Mouse (Mus musculus): Measurements from ENCODE around the gene Foxe1. TPM values are rescaled to one million over a fixed set of nuclear protein-coding genes. Genes with fewer than 3 reads are reported as not detected.

Gene Foxe1
- polyA plus RNA-seq, 1 experiment: not detected

DNA sequence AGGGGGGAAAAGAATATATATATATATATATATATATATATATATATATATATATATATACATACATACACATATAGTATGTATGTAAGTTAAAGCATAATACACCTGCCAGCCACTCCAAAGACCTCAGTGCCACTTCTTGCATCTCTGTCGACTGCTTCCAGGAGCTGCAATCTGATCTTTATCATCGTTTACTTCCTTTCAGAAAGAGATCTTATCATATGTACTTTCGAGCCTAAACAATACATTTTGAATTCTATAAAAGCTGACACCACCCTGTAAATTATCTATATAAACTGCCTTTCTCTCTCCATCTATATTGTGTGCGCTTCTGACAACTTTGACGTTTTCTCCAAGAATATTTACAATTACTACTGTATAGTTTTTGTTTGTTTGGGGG lies 45.1 kb downstream of the Foxe1 start:
- TF ChIP-seq CTCF (IDR thresholded peaks at IDR 0.05; ENCODE audit: insufficient read depth, low read depth, low read length): no peak
- TF ChIP-seq POLR2A (IDR thresholded peaks at IDR 0.05; ENCODE audit: insufficient read depth, low read depth, low read length): no peak

GRCm38 (mm10) chr4:46389013-46389611 lies 45.7 kb downstream of the Foxe1 start, which contains the start of gene Trmo:
Trmo (minus strand) TSS chr4:46389437.
- under 1% methylated on average over 56 of the region's 56 CpGs for WGBS
- TF ChIP-seq CTCF (IDR thresholded peaks at IDR 0.05; ENCODE audit: insufficient read depth, low read depth, low read length): no peak
- TF ChIP-seq POLR2A (IDR thresholded peaks at IDR 0.05; ENCODE audit: insufficient read depth, low read depth, low read length): peak; percentile 98
- Histone ChIP-seq H3K27ac (ENCODE audit: insufficient read depth, low read depth, low read length) (peak within 1 kb of the TSS; percentile 96), H3K4me1 (ENCODE audit: control insufficient read depth, insufficient read depth, low read length) (no peaks in the 10 kb centered on the region), H3K4me3 (ENCODE audit: insufficient read depth, low read depth, low read length) (peak within 1 kb of the TSS; percentile 72)

More for the DNA sequence above, 45.1 kb downstream of the Foxe1 start:
- H3K27ac ChIP-seq (ENCODE audit: insufficient read depth, low read depth, low read length): no peak overlapping the region
- no peaks in the 10 kb centered on the region for H3K4me1 ChIP-seq (ENCODE audit: control insufficient read depth, insufficient read depth, low read length)
- WGBS: 27% methylated on average over 5 of the region's 5 CpGs
- H3K4me3 ChIP-seq (ENCODE audit: insufficient read depth, low read depth, low read length): peak overlapping the region; percentile 72

DNA sequence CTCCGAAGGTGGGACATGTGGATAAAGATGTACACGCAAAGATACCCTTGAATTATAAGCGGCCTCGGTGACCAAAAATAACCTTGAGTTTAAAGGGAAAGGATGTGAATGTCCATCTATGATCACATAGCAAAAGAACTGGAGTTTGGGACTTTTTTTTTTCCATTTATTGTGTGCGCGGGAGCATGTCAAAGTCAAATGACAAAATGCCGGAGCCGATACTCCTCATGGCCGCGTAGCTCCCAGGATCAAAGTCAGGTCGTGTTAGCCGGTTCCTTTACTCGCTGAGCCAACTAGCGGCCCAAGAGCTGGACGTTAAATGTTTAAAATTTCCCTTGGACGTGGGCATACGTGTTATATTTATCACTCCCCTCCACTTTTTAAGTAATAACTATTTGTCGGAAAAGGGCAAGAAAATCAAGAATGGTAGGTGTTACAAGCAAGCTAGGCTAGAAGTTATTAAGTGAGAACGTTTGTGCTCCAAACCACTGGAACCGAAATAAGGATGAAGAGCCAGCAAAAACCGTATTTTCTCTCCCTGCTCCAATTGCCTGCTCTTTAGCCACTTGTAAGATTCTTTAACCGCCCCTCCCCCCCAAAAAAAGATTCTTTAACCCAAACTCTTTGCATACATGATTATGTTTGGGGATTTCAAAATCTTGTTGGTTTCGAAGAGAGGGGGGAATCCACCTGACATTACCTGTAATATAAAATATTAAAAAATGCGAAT lies 46.4 kb downstream of the Foxe1 start:
- 2% methylated on average over 24 of the region's 24 CpGs for WGBS
- TF ChIP-seq POLR2A (IDR thresholded peaks at IDR 0.05; ENCODE audit: insufficient read depth, low read depth, low read length) (no peak), CTCF (IDR thresholded peaks at IDR 0.05; ENCODE audit: insufficient read depth, low read depth, low read length) (no peak)
- no peaks in the 10 kb centered on the region for H3K4me1 ChIP-seq (ENCODE audit: control insufficient read depth, insufficient read depth, low read length)
- H3K27ac ChIP-seq (ENCODE audit: insufficient read depth, low read depth, low read length): peak overlapping the region; percentile 95
- H3K4me3 ChIP-seq (ENCODE audit: insufficient read depth, low read depth, low read length): peak overlapping the region; percentile 72

- 22% methylated on average over 9 of the region's 9 CpGs for WGBS
- H3K4me1 ChIP-seq (ENCODE audit: control insufficient read depth, insufficient read depth, low read length): no peaks in the 10 kb centered on the region
- TF ChIP-seq POLR2A (IDR thresholded peaks at IDR 0.05; ENCODE audit: insufficient read depth, low read depth, low read length) (no peak), CTCF (IDR thresholded peaks at IDR 0.05; ENCODE audit: insufficient read depth, low read depth, low read length) (no peak)
Observed at GRCm38 (mm10) chr4:46390390-46390970, 47.1 kb downstream of the Foxe1 start.

GRCm38 (mm10) chr4:46394388-46394787 lies 51.0 kb downstream of the Foxe1 start:
- Histone ChIP-seq H3K4me3 (ENCODE audit: insufficient read depth, low read depth, low read length) (no peak overlapping the region), H3K27ac (ENCODE audit: insufficient read depth, low read depth, low read length) (no peak overlapping the region), H3K4me1 (ENCODE audit: control insufficient read depth, insufficient read depth, low read length) (no peaks in the 10 kb centered on the region)
- WGBS: 82% methylated on average over 2 of the region's 2 CpGs
- TF ChIP-seq CTCF (IDR thresholded peaks at IDR 0.05; ENCODE audit: insufficient read depth, low read depth, low read length): no peak
- no peak for TF ChIP-seq POLR2A (IDR thresholded peaks at IDR 0.05; ENCODE audit: insufficient read depth, low read depth, low read length)

More at GRCm38 (mm10) chr4:46390390-46390970, 47.1 kb downstream of the Foxe1 start:
- H3K4me3 ChIP-seq (ENCODE audit: insufficient read depth, low read depth, low read length): no peak overlapping the region
- no peak overlapping the region for H3K27ac ChIP-seq (ENCODE audit: insufficient read depth, low read depth, low read length)

DNA sequence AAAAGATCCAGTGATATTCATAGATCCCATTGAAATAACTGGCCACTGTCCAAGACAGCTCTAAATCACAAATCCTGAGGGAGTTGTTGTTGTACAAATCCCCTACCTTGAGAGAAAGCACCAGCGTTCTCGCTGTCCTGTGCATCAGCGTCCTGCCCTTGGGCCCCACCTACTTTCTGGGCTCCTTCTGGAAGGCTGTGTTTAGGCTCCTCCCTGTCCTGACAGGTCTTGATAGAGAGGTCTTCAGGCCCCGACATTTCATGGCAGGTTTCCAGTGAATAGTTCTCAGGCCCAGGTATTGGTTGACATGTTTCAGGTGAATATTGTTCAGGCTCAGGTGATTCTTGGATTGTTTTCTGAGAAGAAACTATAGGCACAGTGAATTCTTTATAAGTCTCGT lies 52.3 kb downstream of the Foxe1 start:
- Histone ChIP-seq H3K4me1 (ENCODE audit: control insufficient read depth, insufficient read depth, low read length) (no peaks in the 10 kb centered on the region), H3K27ac (ENCODE audit: insufficient read depth, low read depth, low read length) (no peak overlapping the region), H3K4me3 (ENCODE audit: insufficient read depth, low read depth, low read length) (no peak overlapping the region)
- TF ChIP-seq CTCF (IDR thresholded peaks at IDR 0.05; ENCODE audit: insufficient read depth, low read depth, low read length) (no peak), POLR2A (IDR thresholded peaks at IDR 0.05; ENCODE audit: insufficient read depth, low read depth, low read length) (no peak)
- 48% methylated on average over 5 of the region's 5 CpGs for WGBS

Other genes with a start within 250 kb of the Foxe1 start
- not detected in 2 replicates for gene Ncbp1, start 205.0 kb upstream of the Foxe1 start, polyA plus RNA-seq (2012; ENCODE audit: insufficient read depth, insufficient read length, low replicate concordance, missing spikeins)
- not detected in 2 replicates for gene Tstd2, start 204.9 kb upstream of the Foxe1 start, polyA plus RNA-seq (2012; ENCODE audit: insufficient read depth, insufficient read length, low replicate concordance, missing spikeins)
- not detected in 2 replicates for gene Xpa, start 147.3 kb upstream of the Foxe1 start, polyA plus RNA-seq (2012; ENCODE audit: insufficient read depth, insufficient read length, low replicate concordance, missing spikeins)
- gene Trmo, start 45.8 kb downstream of the Foxe1 start, polyA plus RNA-seq (2012; ENCODE audit: insufficient read depth, insufficient read length, low replicate concordance, missing spikeins): not detected in 2 replicates
- not detected in 2 replicates for gene Hemgn, start 69.9 kb downstream of the Foxe1 start, polyA plus RNA-seq (2012; ENCODE audit: insufficient read depth, insufficient read length, low replicate concordance, missing spikeins)
- gene Anp32b, start 107.3 kb downstream of the Foxe1 start, polyA plus RNA-seq (2012; ENCODE audit: insufficient read depth, insufficient read length, low replicate concordance, missing spikeins): not detected in 2 replicates
- not detected in 2 replicates for gene Nans, start 145.6 kb downstream of the Foxe1 start, polyA plus RNA-seq (2012; ENCODE audit: insufficient read depth, insufficient read length, low replicate concordance, missing spikeins)
- gene Trim14, start 192.5 kb downstream of the Foxe1 start, polyA plus RNA-seq (2012; ENCODE audit: insufficient read depth, insufficient read length, low replicate concordance, missing spikeins): not detected in 2 replicates